Mouse (Mus musculus): ENCODE measurements at regions not wholly inside any gene's neighbourhood (a gene's known extent, or its start where the extent isn't known, plus 50 kb on each side); places are given as distances from the start of the nearest gene placed in this dataset.

- peak; percentile 83 for ATAC-seq (replicated peaks; ENCODE audit: poor library complexity)
Measured at GRCm38 (mm10) chr2:103848923-103849700, 51.7 kb upstream of the Caprin1 start.

- ATAC-seq (replicated peaks; ENCODE audit: poor library complexity) = no peak
Measured at GRCm38 (mm10) chr2:103849766-103850530, 52.5 kb upstream of the Caprin1 start.

GRCm38 (mm10) chr2:103850531-103850816 lies 53.0 kb upstream of the Caprin1 start:
- ATAC-seq (replicated peaks; ENCODE audit: poor library complexity) = no peak

- no peak for ATAC-seq (replicated peaks; ENCODE audit: poor library complexity)
Measured at GRCm38 (mm10) chr2:103851171-103851570, 53.7 kb upstream of the Caprin1 start.

GRCm38 (mm10) chr2:103861226-103861625 lies 63.8 kb upstream of the Caprin1 start:
- no peak for ATAC-seq (replicated peaks; ENCODE audit: poor library complexity)

GRCm38 (mm10) chr2:103864254-103864653 lies 66.8 kb upstream of the Caprin1 start:
- no peak for ATAC-seq (replicated peaks; ENCODE audit: poor library complexity)

GRCm38 (mm10) chr2:103865319-103866171 lies 68.1 kb upstream of the Caprin1 start:
- ATAC-seq (replicated peaks; ENCODE audit: poor library complexity) = peak; percentile 87

GRCm38 (mm10) chr2:103867241-103867957 lies 70.0 kb upstream of the Caprin1 start:
- no peak for ATAC-seq (replicated peaks; ENCODE audit: poor library complexity)

GRCm38 (mm10) chr2:103867958-103868330 lies 70.5 kb upstream of the Caprin1 start:
- no peak for ATAC-seq (replicated peaks; ENCODE audit: poor library complexity)

GRCm38 (mm10) chr2:103868655-103869054 lies 71.2 kb upstream of the Caprin1 start:
- ATAC-seq (replicated peaks; ENCODE audit: poor library complexity) = no peak

- peak; percentile 95 for ATAC-seq (replicated peaks; ENCODE audit: poor library complexity)
Measured at GRCm38 (mm10) chr2:103871522-103872276, 74.2 kb upstream of the Caprin1 start.

- ATAC-seq (replicated peaks; ENCODE audit: poor library complexity) = no peak
Measured at GRCm38 (mm10) chr2:103872277-103872636, 74.8 kb upstream of the Caprin1 start.

GRCm38 (mm10) chr2:103873381-103873780 lies 75.9 kb upstream of the Caprin1 start:
- no peak for ATAC-seq (replicated peaks; ENCODE audit: poor library complexity)

GRCm38 (mm10) chr2:103874466-103874865 lies 77.0 kb upstream of the Caprin1 start:
- ATAC-seq (replicated peaks; ENCODE audit: poor library complexity) = no peak

GRCm38 (mm10) chr2:103875754-103876153 lies 78.3 kb upstream of the Caprin1 start:
- no peak for ATAC-seq (replicated peaks; ENCODE audit: poor library complexity)

- no peak for ATAC-seq (replicated peaks; ENCODE audit: poor library complexity)
Measured at GRCm38 (mm10) chr2:103876236-103876635, 78.8 kb upstream of the Caprin1 start.

GRCm38 (mm10) chr2:103881026-103881763 lies 76.6 kb upstream of the Lmo2 start:
- peak; percentile 96 for ATAC-seq (replicated peaks; ENCODE audit: poor library complexity)

GRCm38 (mm10) chr2:103884926-103885325 lies 72.9 kb upstream of the Lmo2 start:
- ATAC-seq (replicated peaks; ENCODE audit: poor library complexity) = no peak

GRCm38 (mm10) chr2:103888023-103888422 lies 69.8 kb upstream of the Lmo2 start:
- ATAC-seq (replicated peaks; ENCODE audit: poor library complexity) = peak; percentile 77

All from megakaryocyte progenitor cell, adult 5-6 weeks (primary cell).